Mouse (Mus musculus): ENCODE data around the gene Gm5141.
"Not testable (repeated sequence)": the region's sequence is repeated elsewhere in the genome, so short reads cannot be mapped to it uniquely, and the experiment has no call there.

Gene Gm5141

DNA sequence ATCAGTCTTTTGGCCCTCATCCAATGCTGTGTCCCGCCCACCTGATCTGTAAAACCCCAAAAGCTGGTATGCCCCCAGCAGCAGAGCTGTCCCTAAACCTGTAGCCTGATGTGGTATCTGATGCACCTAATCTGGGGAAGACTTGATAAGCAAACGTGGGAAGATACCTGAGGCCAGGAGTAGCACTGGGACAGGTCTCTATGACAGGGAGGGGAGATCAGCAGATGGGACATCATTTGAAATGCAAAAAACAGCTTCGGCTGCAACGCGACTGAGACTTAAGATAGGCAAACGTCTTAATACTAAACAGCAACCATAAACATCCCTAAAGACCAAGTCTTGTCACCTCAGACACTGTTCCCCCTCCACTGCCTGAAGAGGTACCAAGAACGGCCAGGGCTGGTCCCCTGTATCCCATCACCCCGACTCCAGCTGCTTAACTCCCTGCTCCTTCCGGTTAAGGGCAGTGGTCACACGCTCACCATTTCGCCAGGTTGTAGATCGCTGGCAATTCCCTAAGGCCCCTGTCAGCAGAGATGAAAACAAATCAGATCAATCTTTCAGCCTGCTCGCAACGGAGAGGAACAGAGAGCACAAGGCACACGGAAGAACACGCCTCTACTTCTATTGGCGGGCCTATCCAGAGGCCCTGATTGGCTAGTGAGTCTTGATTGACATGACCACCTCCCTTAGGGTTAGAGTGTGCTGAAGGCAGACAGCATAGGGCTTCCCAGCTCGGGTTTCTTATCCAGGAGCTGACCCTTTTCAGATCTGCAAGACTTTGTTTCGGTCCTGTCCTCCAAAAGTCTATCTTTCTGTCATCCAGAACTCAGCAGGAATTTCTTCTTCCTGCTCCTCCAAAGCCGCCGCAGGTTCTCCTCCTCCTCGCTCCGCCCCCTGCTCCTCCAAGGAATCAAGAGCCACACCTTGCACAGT, at the start of gene Gm5141:
Gene Gm5141, minus strand, starts transcription at position 610 of the 936 bp plus-strand sequence.
- DNase-seq (ENCODE audit: low read depth), result peak; percentile 73

DNA sequence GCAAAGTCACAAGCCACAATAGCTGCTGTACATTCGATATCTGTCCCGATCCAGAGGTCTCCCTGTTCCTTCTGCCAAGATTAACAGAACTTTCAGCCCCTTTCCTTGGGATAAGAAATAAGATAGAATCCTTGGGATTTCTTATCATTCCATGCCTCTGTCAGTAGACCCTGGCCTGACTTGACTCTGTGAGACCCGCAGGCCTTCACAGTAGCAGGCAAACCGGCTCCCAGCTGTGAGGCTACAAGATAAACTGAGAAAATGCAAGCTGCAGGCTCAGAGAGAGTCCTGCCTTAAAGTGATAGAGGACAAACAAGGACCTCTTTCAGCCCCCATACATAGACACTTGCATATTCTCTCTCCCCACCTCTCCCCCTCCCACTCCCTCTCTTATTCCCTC, 47.7 kb upstream of the Gm5141 start:
- no peak for DNase-seq (ENCODE audit: low read depth)

DNA sequence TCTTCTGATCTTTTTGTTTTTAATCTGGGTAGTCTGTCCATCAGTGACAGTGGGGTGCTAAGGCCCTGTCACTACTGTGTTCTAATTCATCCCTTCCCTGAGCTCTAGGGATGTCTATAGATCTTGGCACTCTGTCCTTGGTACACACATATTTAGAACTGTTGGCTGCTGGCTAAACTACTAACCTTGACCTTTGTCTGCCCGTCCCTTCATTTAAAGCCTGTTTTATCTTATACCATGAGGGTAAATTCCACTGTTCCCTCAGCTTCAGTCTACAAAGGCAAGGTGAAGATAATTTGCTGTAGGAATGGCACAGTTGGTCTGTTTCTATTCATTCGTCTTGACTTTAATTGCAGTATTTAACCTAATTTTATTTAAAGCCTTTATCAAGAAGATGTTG, 46.6 kb upstream of the Gm5141 start:
- no peak for DNase-seq (ENCODE audit: low read depth)

DNA sequence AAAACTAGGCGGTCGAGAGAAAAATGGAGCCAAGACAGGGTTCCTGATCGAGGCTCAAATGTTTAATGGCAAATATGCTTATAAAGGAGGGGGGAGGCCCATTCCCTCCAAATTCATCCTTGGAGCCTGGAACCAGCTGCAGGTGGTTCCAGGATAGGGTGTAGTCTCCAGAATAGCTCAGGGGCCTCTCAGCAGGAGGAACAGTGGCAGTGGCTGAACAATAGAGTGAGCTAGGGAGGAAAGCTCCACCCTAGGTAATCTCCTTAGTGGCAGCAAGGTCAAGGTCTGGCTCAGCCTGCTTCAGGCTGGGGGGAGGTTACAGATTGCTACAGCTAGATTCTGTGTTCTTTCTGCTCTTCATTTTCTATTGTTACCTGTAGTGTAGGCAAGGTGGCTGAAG, 30.1 kb upstream of the Gm5141 start:
- DNase-seq (ENCODE audit: low read depth), result not testable (repeated sequence)

DNA sequence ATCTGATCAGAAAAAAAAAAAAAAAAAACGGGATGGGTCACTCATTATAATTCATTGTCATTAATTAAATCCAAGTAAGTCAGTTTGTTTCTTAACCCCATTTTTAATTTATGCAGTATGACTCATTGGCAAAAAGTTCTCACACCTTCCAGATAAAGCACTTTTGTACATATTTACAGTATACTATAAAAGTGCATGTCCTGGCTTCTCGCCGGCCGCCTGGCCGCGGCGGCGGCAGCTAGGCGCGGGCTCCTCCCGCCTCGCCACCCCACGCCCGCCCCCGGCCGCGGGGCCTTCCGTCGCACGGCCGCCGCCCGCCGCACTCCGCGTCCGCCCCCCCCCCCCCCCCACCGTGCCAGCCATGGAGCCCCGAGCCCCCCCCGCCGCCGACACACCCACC, 27.1 kb upstream of the Gm5141 start:
- DNase-seq (ENCODE audit: low read depth), result peak; percentile 2

DNA sequence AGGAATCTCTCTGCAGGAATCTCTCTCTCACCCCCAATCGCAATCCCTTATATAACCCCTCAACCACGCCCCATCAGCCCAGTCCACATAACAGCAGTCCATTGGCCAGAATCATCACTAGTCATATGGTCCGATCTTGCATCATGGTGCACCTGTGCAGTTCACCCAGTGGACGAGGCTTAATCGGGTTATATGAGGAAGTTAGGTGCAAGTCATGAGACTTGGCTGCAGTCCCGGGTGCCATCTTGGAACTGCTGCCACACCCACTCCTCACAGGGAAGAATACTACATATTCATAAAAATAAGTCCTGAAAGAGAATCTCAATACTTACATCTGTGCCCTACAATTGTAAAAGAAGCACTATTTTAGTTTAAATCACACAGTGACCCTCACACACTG, 22.4 kb upstream of the Gm5141 start:
- not testable (repeated sequence) for DNase-seq (ENCODE audit: low read depth)

DNA sequence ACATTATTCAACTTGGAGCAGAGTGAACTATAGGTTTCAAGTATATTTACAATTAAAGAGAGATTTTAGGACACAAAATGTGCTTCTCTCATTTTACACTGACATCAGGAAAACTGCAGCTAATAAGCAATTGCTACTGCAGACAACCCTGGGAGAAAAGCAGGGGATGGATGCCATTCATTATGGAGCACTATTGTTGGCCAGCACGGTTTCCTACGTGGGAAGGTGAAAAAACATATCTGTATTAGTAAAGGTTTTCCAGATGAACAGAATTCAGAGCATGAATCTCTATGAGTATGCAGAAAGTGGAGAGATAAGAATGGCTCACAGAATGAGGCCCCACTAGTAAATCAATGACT, 506 bp upstream of the Gm5141 start:
- not testable (repeated sequence) for DNase-seq (ENCODE audit: low read depth)

DNA sequence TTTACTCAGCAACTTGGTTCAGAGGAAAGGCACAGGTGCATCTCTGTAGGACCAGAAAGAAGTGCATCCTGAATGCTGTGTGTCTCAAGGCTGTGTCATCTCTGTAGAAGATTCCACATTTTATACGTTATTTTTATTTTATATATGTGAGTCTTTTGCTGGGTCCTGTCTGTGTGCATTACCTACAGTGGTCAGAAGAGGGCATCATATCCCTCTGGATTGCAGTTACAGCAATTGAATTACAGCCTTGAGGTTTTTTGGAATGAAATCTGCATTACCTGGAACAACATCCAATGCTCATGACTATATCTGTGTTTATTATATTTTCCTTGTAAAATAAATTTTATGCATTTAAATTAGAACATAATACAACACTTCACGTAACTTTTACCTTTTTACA, 21.8 kb downstream of the Gm5141 start:
- DNase-seq (ENCODE audit: low read depth), result peak; percentile 70

DNA sequence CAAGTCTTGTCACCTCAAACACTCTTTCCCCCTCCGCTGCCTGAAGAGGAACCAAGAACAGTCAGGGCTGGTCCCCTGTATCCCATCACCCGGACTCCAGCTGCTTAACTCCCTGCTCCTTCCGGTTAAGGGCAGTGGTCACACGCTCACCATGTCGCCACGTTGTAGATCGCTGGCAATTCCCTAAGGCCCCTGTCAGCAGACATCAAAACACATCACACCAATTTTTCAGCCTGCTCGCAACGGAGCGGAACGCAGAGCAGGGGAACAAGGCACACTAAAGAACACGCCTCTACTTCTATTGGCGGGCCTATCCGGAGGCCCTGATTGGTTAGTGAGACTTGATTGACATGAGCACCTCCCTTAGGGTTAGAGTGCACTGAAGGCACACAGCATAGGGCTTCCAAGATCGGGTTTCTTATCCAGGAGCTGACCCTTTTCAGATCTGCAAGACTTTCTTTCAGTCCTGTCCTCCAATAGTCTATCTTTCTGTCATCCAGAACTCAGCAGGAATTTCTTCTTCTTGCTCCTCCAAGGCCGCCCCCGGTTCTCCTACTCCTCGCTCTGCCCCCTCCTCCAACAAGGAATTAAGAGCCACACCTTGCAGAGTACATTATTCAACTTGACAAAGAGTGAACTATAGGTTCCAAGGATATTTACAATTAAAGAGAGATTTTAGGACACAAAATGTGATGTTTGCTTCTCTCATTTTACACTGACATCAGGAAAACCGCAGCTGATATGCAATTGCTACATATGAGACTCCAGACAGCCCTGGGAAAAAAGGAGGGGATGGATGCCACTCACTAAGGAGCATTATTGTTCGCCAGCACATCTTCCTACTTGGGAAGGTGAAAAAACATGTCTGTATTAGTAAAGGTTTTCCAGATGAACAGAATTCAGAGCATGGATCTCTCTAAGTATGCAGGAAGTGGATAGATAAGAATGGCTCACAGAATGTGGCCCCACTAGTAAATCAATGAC, 24.9 kb downstream of the Gm5141 start, which contains the start of gene Platr25:
Gene Platr25, minus strand, starts transcription at position 278 of the 984 bp plus-strand sequence.
- peak; percentile 79 for DNase-seq (ENCODE audit: low read depth)

DNA sequence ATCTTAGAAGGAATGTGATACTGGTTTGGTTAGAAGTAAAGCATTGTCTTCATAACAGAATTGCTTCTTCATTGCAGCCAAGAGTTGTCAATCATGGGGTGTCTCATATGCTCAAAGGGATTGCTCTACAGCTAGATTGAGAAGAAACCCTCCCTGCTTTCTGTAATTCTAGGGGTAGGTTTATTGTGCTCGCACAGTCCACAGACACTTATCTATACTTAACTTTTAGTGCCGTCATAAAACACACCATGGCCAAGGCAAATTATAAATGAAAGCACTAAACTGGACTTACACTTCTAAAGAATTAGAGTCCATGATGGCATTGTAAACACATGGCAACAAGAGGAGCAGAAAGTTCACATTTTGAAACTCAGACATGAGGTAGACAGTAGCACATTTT, 52.3 kb downstream of the Gm5141 start:
- DNase-seq (ENCODE audit: low read depth), result no peak
